Comparison of ENCODE assay signal across 16 mouse cellular contexts in the genomic region with DNA sequence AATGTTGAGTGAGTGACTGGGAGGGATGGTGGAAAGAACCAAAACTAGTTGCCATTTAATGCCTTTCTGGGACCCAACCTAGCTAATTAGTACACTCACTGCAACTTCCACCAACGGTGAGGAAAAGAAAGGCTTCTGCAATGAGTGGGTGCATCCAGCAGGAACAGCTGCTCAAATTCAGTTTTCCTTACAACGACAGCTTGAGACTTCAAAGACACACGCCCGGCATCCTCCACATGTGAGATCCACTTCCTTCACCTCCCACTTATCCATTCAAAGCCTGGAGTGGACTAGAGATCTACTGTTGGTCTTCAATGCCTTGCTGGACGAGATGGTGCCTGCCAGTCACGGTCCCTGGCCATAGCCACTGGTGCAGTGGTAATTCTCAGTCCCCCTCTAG.
"Had no signal": no experiment of that assay in that cellular context is flagged by ENCODE, and none has a peak within 500 bp of the region (broad histone marks: within the 10 kb centered on the region; RNA-seq: fewer than 3 reads in every experiment).

No protein-coding gene starts in this region.

- H3K4me3 ChIP-seq: layer of hippocampus, adult 2 months; limb, embryonic 15.5 days; liver, embryonic 12.5 days; midbrain, embryonic 10.5 days; myocyte; neural tube, embryonic 15.5 days had no signal

- H3K27ac ChIP-seq: layer of hippocampus, adult 2 months; limb, embryonic 15.5 days; liver, embryonic 12.5 days; midbrain, embryonic 10.5 days; neural tube, embryonic 15.5 days had no signal

- DNase-seq: kidney, adult 8-10 months; kidney, postnatal 4 days; lung, embryonic 14.5 days; lung, postnatal 10 days; lung, postnatal 4 days; midbrain, embryonic 14.5 days; right cerebral cortex, postnatal 4 days; spleen, adult 18-20 months; thymus, adult 2 months; thymus, postnatal 25 days had no signal
